Mouse (Mus musculus) gonadal fat pad, adult 2 months (tissue): Measurements from ENCODE around the gene Slc22a21. TPM values are rescaled to one million over a fixed set of nuclear protein-coding genes. Genes with fewer than 3 reads are reported as not detected.
"Not testable (repeated sequence)": the region's sequence is repeated elsewhere in the genome, so short reads cannot be mapped to it uniquely, and the experiment has no call there.

Source experiments
- DNase-seq: peaks from one replicate; pipeline ENCODE4 v3.0.0-alpha.2; 2012; ENCODE audit warnings: low read depth
- polyA plus RNA-seq: library from polyadenylated mRNA; depleted of rRNA; stranded (reverse); fragments of >200 nt; gene quantifications from 2 replicates; pipeline ENCODE4 v1.2.3, GENCODE M21; 2012; rRNA removed

The Slc22a21 gene
- polyA plus RNA-seq = 4.4 and 5.0 TPM in 2 replicates

GRCm38 (mm10) chr11:53979788-53980621 is at the start of gene Slc22a21:
Gene Slc22a21 (minus strand): TSS chr11:53980332.
- peak; percentile 34 for DNase-seq

- DNase-seq = no peak
Measured at GRCm38 (mm10) chr11:54028997-54029396, 48.9 kb upstream of the Slc22a21 start.

GRCm38 (mm10) chr11:54028044-54028951 is 48.2 kb upstream of the Slc22a21 start, which contains the start of gene Slc22a4:
Gene Slc22a4 (minus strand): TSS chr11:54028090.
- DNase-seq = no peak

- no peak for DNase-seq
Measured at GRCm38 (mm10) chr11:54027131-54028043, 47.3 kb upstream of the Slc22a21 start.

- no peak for DNase-seq
Measured at GRCm38 (mm10) chr11:54026491-54027041, 46.4 kb upstream of the Slc22a21 start.

GRCm38 (mm10) chr11:54021396-54022093 is 41.4 kb upstream of the Slc22a21 start:
- no peak for DNase-seq

- no peak for DNase-seq
Measured at GRCm38 (mm10) chr11:54018893-54019732, 39.0 kb upstream of the Slc22a21 start.

- DNase-seq = no peak
Measured at GRCm38 (mm10) chr11:54017596-54017995, 37.5 kb upstream of the Slc22a21 start.

- no peak for DNase-seq
Measured at GRCm38 (mm10) chr11:54016051-54016450, 35.9 kb upstream of the Slc22a21 start.

- DNase-seq = no peak
Measured at GRCm38 (mm10) chr11:54012961-54013360, 32.8 kb upstream of the Slc22a21 start.

GRCm38 (mm10) chr11:54011255-54011654 is 31.1 kb upstream of the Slc22a21 start:
- no peak for DNase-seq

GRCm38 (mm10) chr11:54008416-54008920 is 28.3 kb upstream of the Slc22a21 start:
- no peak for DNase-seq

GRCm38 (mm10) chr11:54007717-54008116 is 27.6 kb upstream of the Slc22a21 start:
- no peak for DNase-seq

- no peak for DNase-seq
Measured at GRCm38 (mm10) chr11:54006901-54007300, 26.8 kb upstream of the Slc22a21 start.

GRCm38 (mm10) chr11:54006362-54006761 is 26.2 kb upstream of the Slc22a21 start:
- DNase-seq = not testable (repeated sequence)

- DNase-seq = no peak
Measured at GRCm38 (mm10) chr11:54004734-54005133, 24.6 kb upstream of the Slc22a21 start.

- DNase-seq = no peak
Measured at GRCm38 (mm10) chr11:54004221-54004620, 24.1 kb upstream of the Slc22a21 start.

- DNase-seq = not testable (repeated sequence)
Measured at GRCm38 (mm10) chr11:54002761-54003717, 22.9 kb upstream of the Slc22a21 start.
